Mouse (Mus musculus): Measurements from ENCODE around the gene Arl14ep.

- TF ChIP-seq POLR2A (IDR thresholded peaks at IDR 0.05; ENCODE audit: insufficient read depth, low read length) (no peak), CTCF (IDR thresholded peaks at IDR 0.05; ENCODE audit: low read depth, low read length) (no peak), EP300 (IDR thresholded peaks at IDR 0.05; ENCODE audit: insufficient read depth, low read depth, low read length) (peak; percentile 73; the same call in 1 of the 2 replicates)
Measured at GRCm38 (mm10) chr2:106973959-106974639, at the start of gene Arl14ep.
